Mouse (Mus musculus) CD4-positive helper T cell, adult 2 months (primary cell): ENCODE data around the gene Cabp1.

Experiments used
- DNase-seq: peaks from one replicate; pipeline ENCODE4 v3.0.0-alpha.2; 2012; ENCODE audit warnings: low read depth, missing footprints, low spot score

Cabp1 gene

GRCm38 (mm10) chr5:115193669-115194625 is at the start of gene Cabp1:
Gene Cabp1 (minus strand): TSS chr5:115194381.
- peak; percentile 74 for DNase-seq

DNA sequence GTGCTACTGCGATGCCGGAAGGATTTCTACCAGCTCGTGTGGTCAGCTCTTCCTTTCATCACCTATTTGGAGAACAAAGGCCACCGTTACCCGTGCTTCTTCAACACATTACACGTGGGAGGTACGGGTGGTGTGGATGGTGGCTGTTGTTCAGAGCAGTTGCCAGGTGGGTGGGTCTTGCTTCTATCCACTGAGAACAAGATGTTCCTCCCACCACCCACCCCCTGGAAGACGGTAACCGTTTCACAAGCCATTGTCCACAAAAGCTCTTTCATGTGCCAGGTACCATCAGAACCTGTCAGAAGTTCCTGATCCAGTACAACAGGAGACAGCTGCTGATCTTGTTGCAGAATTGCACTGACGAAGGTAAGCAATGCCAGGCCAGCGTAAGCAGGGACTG is 46.0 kb upstream of the Cabp1 start:
- DNase-seq = no peak

DNA sequence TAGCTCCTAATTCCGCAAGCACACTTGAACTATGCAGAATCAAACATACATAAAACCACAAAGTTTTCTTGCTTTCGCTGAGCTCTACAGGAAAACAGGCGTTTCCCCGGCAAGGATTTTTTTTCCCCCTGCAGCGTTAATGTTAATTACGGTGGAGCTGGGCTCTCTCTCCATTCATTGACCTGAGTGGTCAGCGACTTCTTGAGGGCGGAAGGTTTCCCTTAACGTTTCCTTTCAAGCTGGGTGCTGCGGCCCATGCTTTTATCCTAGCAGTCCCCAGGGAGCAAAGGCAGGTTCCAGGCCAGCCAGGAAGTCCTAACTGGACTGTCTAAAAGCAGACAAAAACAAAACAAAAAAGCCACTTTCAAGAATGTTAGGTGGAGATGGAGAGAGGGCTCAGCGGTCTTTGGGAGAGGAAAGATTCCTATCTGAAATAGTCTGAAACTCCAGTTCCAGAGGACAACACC is 44.6 kb upstream of the Cabp1 start:
- DNase-seq = no peak

GRCm38 (mm10) chr5:115237803-115238728 is 43.9 kb upstream of the Cabp1 start:
- DNase-seq = peak; percentile 93

- DNase-seq = peak; percentile 87
Observed at GRCm38 (mm10) chr5:115235786-115236263, 41.6 kb upstream of the Cabp1 start, which contains the start of gene Pop5. Gene Pop5 (plus strand): TSS chr5:115235836.

DNA sequence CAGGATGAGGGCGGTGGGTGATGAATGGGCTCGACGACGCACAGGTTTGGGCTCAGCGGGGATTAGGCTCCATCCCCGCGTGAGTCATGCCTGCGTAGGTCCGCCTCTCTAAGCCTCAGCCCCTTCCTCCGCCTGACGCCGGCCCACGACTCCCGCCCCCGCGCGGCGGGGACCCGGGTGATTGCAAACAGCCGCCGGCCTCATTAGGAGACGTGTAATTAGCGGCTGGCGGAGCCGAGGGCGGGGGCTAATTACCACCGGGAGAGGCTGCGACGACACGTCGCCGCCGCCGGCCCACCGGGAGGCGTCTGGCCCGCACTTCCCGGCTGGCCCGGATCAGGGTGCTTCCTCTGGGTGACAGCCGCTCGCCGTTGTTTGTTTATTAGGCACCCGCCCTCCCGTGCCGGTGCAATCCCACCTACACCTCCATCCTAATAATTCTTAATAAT is 41.2 kb upstream of the Cabp1 start:
- DNase-seq = peak; percentile 89

DNA sequence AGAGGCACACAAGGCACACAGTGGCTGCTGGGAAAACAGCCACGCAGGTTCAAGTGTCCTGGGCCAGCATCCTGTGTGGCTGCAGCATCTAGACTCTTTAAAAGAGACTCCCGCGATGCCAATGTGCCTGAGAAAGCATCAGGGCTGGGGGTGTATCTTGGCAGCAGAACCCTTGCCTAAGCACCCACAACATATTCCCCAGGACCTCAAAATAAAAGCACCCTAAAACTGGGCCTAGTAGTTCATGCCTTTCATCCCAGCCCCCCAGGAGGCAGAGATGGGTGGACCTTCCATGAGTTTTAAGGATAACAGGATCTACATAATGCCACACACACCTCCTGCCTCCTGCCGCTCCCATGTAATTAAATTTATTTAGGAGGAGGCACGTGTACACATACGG is 40.3 kb upstream of the Cabp1 start:
- DNase-seq = no peak

GRCm38 (mm10) chr5:115233031-115233780 is 39.0 kb upstream of the Cabp1 start:
- no peak for DNase-seq

- no peak for DNase-seq
Observed at GRCm38 (mm10) chr5:115232516-115232915, 38.3 kb upstream of the Cabp1 start.

- DNase-seq = no peak
Observed at GRCm38 (mm10) chr5:115231552-115232120, 37.5 kb upstream of the Cabp1 start.

GRCm38 (mm10) chr5:115230830-115231551 is 36.8 kb upstream of the Cabp1 start:
- DNase-seq = no peak

DNA sequence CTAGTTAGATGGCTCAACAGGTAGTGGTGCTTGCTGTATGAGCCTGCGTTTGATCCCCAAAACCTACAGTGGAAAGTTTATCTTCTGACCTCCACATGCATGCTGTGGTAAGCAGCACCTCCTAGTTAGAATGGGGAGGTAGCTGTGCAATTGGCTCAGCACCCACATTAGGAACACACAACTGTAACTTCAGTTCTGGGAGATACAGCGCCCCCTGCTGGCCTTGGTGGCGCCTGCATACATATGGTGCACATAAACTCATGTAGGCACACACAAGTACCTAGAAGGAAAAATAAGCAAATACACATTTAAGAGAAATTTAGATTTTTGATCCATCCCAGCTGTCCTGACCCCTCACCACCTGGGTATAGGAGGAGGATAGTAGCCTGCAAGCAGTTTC is 28.3 kb upstream of the Cabp1 start:
- no peak for DNase-seq

- no peak for DNase-seq
Observed at GRCm38 (mm10) chr5:115220931-115221640, 26.9 kb upstream of the Cabp1 start.

DNA sequence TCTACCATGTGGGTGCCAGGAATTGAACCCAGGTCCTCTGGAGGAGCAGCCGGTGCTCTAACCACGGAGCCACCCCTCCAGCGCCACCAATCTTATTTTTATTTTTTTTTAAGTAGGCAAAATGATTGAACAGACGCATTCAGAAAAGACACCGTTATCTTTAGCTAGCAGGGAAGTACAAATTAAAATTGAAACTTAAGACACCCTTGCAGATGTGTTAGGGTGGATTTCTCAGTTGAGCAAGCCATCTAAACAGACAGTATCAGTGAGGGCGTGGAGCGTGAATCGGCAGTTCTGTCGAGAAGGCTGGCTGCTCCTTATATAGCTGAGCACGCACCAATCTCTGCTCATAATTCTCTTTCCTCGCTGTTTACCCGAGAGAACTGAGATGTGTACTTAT is 23.8 kb upstream of the Cabp1 start:
- no peak for DNase-seq

DNA sequence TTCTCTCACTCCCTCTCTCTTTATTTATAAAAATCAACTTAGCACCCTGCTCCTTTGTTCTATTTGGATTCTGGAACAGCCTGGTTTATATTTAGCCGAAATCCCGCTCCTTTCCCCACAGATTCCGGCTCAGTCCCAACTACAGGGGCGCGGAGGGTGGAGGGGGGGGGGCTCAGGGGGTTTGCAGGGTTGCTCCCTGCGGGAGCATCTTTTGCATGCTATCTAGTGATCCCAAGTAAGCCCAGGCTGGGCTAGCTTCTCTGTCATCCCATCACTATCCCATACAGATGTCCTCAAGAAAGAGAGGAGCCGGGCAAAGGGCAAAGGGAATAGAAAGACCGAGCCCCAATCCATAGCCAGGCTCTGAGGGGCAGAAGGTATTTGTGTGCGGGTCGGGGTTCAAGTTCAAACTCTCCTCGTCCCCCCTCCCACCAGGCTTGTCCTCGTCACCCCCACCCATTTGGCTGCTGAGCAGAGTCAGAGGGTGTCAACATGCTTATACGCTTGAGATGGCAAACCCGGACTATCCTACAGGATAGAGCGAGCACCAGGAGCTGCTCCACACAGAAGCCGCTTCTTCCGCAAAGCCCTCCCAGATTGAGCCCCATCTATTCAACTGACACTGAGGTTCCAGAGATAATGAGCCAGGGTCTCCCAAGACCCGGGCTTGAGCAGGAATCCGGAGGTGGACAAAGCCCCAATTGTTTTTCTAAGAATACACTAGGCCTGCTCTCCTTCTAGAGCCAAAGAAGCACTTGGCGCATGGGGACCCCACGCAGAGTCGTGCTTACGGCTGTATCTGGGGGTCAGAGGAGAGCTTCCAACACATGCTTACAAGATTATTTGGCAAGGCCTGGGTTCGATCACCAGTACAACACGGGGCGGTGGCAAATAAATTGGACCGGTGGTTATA is 21.3 kb upstream of the Cabp1 start:
- DNase-seq = no peak

GRCm38 (mm10) chr5:115214864-115215263 is 20.7 kb upstream of the Cabp1 start:
- no peak for DNase-seq

DNA sequence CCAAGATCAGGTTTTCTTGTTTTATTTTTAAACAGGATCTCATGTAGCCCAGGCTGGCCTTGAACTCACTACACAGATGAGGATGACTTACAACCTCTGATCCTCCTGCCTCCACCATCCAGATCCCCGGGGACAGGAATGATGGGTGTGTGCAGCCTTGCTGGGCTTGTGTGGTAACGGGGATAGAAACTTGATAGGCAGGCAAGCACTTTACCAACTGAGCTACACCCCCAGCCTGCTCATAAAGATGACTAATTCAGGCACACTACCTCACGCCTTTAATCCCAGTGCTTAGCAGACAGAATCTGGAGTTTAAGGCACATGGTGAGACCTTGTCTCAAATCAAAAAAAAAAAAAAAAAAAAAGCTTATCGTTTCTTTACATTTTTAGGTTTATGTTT is 18.7 kb upstream of the Cabp1 start:
- DNase-seq = no peak

DNA sequence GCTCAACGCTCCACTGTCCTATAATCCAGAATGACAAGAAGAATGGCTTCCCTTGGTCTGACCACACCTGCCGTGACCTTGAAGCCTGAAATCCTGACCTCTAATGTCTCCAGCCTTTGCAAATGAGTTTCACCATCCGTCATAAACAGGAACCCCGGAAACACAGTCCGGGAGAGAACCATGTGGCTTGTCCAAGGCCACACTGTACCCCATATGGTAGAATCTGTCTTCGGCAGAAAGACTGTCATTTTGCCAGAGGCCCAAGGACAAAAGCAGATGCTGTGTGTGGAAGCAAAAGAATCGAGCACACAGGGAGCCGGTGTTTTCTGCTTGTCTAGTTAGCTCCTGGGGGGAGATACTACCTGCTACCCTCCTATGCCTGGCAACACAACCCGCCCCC is 18.3 kb upstream of the Cabp1 start:
- DNase-seq = no peak
